Mouse (Mus musculus) urinary bladder, adult 18-20 months (tissue): ENCODE results near the gene Homer3.

ENCODE experiments used
- DNase-seq, 2 experiments: peaks; one replicate each; pipeline ENCODE4 v3.0.0; 2022; ENCODE audit warnings: low spot score in 2 of 2, mixed read lengths in 2 of 2

Gene Homer3

GRCm38 (mm10) chr8:70332070-70332877 lies 49.6 kb downstream of the Homer3 start:
- peak; percentile 35 to 49 for DNase-seq

- DNase-seq: no peak
Observed at GRCm38 (mm10) chr8:70332878-70333202, 50.2 kb downstream of the Homer3 start.

- DNase-seq: no peak
Observed at GRCm38 (mm10) chr8:70338931-70339330, 56.3 kb downstream of the Homer3 start.

GRCm38 (mm10) chr8:70340659-70341058 lies 58.0 kb downstream of the Homer3 start:
- DNase-seq: no peak

GRCm38 (mm10) chr8:70342007-70342406 lies 59.4 kb downstream of the Homer3 start:
- DNase-seq: no peak

- no peak for DNase-seq
Observed at GRCm38 (mm10) chr8:70343076-70343475, 60.4 kb downstream of the Homer3 start.

GRCm38 (mm10) chr8:70343696-70344095 lies 61.1 kb downstream of the Homer3 start:
- DNase-seq: no peak
